Mouse (Mus musculus): ENCODE measurements around the gene Birc5.

Birc5 gene

GRCm38 (mm10) chr11:117888168-117888852 is 39.3 kb downstream of the Birc5 start:
- no peak for DNase-seq (ENCODE audit: low spot score)

GRCm38 (mm10) chr11:117888853-117889822 is 40.1 kb downstream of the Birc5 start:
- DNase-seq (ENCODE audit: low spot score) = peak; percentile 61

- DNase-seq (ENCODE audit: low spot score) = peak; percentile 49
These were observed 40.9 kb downstream of the Birc5 start for GRCm38 (mm10) chr11:117889887-117890340.

GRCm38 (mm10) chr11:117890519-117891282 is 41.6 kb downstream of the Birc5 start:
- DNase-seq (ENCODE audit: low spot score) = peak; percentile 64

- no peak for DNase-seq (ENCODE audit: low spot score)
These were observed 42.6 kb downstream of the Birc5 start for GRCm38 (mm10) chr11:117891581-117892175.

- no peak for DNase-seq (ENCODE audit: low spot score)
These were observed 43.1 kb downstream of the Birc5 start for GRCm38 (mm10) chr11:117892199-117892598.

- no peak for DNase-seq (ENCODE audit: low spot score)
These were observed 45.6 kb downstream of the Birc5 start for GRCm38 (mm10) chr11:117894676-117895075.

- no peak for DNase-seq (ENCODE audit: low spot score)
These were observed 47.5 kb downstream of the Birc5 start for GRCm38 (mm10) chr11:117896533-117896932.

- DNase-seq (ENCODE audit: low spot score) = no peak
These were observed 53.2 kb downstream of the Birc5 start for GRCm38 (mm10) chr11:117902282-117902681.

- DNase-seq (ENCODE audit: low spot score) = no peak
These were observed 55.4 kb downstream of the Birc5 start for GRCm38 (mm10) chr11:117904442-117904841.
